Mouse (Mus musculus) stomach, postnatal 0 days (tissue): ENCODE results near the gene Xdh.

Source experiments
- CTCF ChIP-seq: IDR thresholded peaks from 2 replicates; pipeline ENCODE4 v1.5.1; 2016; ENCODE audit warnings: antibody characterized with exemption, low read depth, mild to moderate bottlenecking, moderate library complexity
- EP300 ChIP-seq: optimal IDR thresholded peaks from 2 replicates; pipeline ENCODE3; 2016; ENCODE audit warnings: antibody characterized with exemption

DNA sequence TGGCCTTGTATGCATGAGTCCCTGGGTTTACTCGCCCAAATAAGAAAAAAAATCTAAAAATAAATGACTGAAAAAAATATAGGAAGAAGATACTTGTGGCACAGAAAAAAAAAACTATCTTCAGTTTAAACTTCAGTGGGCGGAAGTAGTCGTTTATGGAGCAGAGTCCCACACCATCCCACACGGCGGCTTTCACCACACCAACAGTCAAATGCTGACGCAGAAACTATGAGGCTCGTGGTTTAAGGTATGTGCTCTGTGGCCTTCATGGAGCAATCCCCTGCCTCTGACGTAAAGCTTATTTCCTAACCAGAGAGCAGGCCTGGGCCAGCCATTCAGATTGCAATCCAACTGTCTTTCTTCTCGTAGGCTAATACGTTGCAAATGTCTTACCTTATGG is 56.8 kb downstream of the Xdh start:
- TF ChIP-seq CTCF (no peak), EP300 (no peak)
